18 mouse cellular contexts compared by ENCODE assay signal in the genomic region with DNA sequence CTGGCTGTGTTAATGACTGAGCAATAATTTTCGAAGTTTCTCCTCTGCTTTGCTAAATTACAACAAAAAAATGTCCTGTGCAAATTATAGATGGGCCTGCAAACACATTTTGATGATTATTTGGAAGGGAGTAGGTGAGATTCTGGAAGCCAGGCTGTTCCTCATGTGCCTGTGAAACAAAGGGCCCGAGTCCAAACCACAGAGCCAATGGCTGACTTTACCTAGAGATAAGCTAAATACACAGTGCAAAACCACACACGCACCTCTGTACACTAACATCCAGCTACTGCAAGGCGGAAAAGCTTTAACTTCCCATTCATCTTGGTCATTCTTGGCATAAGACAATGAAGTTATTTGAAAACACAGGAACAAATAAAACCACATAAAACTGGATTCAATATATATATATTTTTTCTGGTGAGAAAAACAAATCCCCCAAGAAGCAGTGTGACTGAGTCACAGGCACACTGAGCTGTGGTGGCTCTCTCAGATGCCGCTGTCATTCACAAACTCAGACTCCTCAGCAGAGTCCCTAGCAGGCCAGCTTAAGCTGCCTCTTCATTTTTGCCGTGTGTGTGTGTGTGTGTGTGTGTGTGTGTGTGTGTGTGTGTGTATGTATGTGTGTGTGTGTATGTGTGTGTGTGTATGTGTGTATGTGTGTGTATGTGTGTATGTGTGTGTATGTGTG.
DNase-seq lines count a peak whose midpoint lies in the region; ATAC-seq lines count a peak whose summit lies in the region.
"Had no signal": no experiment of that assay in that cellular context is flagged by ENCODE, and none has a peak within 500 bp of the region (broad histone marks: within the 10 kb centered on the region; RNA-seq: fewer than 3 reads in every experiment).

No protein-coding gene starts in this region.

- 51% methylated on average over 6 of the region's 6 CpGs for WGBS in liver, embryonic 13.5 days (ENCODE audit: insufficient replicate concordance)
- 76% methylated on average over 6 of the region's 6 CpGs for WGBS in kidney, embryonic 16.5 days

- DNase-seq in 416B (ENCODE audit: low read depth) = peak; percentile 95
- DNase-seq in brain, adult 2 months (ENCODE audit: low read depth, low spot score) = peak; percentile 13
- no peak for DNase-seq in liver, embryonic 13.5 days
- peak; percentile 42 for DNase-seq in lung, postnatal 36 days
- no peak for DNase-seq in frontal cortex, postnatal 36 days (ENCODE audit: low spot score in 2 of 2)
- DNase-seq in right cerebral cortex, adult 2 months (ENCODE audit: low spot score in 2 of 2) = no peak
- no peak for DNase-seq in adrenal gland, adult (ENCODE audit: inconsistent age in 2 of 2, low spot score in 1 of 2)
- DNase-seq: cerebellum, adult 18-20 months; embryo, embryonic 11 days; layer of hippocampus, adult 9-11 months; right cerebral cortex, adult 18-20 months; thymus, postnatal 25 days had no signal

- H3K9ac ChIP-seq in liver, embryonic 13.5 days = no peak overlapping the region
- H3K9ac ChIP-seq in kidney, embryonic 16.5 days (replicated peaks; ENCODE audit: low read length) = no peak overlapping the region
- H3K9ac ChIP-seq: kidney, embryonic 15.5 days had no signal

- no peaks in the 10 kb centered on the region; the same call in 1 of the 2 replicates for H3K9me3 ChIP-seq in liver, embryonic 13.5 days (replicated peaks)
- H3K9me3 ChIP-seq in kidney, embryonic 16.5 days (ENCODE audit: low read length) = no peaks in the 10 kb centered on the region; the same call in 1 of the 2 replicates
- H3K9me3 ChIP-seq: kidney, embryonic 15.5 days; megakaryocyte, embryonic 14.5 days had no signal

- H3K4me3 ChIP-seq in liver, embryonic 13.5 days (replicated peaks) = no peak overlapping the region
- no peak overlapping the region for H3K4me3 ChIP-seq in kidney, embryonic 16.5 days (ENCODE audit: low read length)
- H3K4me3 ChIP-seq: erythroblast, embryonic 14.5 days; kidney, embryonic 15.5 days; megakaryocyte, embryonic 14.5 days had no signal

- H3K27me3 ChIP-seq in liver, embryonic 13.5 days = no peaks in the 10 kb centered on the region
- H3K27me3 ChIP-seq in kidney, embryonic 16.5 days (ENCODE audit: insufficient read depth, low read length) = no peaks in the 10 kb centered on the region
- H3K27me3 ChIP-seq: CH12.LX; kidney, embryonic 15.5 days; megakaryocyte, embryonic 14.5 days had no signal

- 0 out of 2 replicates have a peak, but pooled peaks have one; percentile 41 for ATAC-seq in liver, embryonic 13.5 days (ENCODE audit: low read depth)
- no peak for ATAC-seq in kidney, embryonic 16.5 days (ENCODE audit: low FRiP score, low TSS enrichment)
- ATAC-seq: hindbrain, postnatal 0 days had no signal

- no peak overlapping the region for H3K4me2 ChIP-seq in liver, embryonic 13.5 days
- H3K4me2 ChIP-seq in kidney, embryonic 16.5 days (replicated peaks; ENCODE audit: low read depth, low read length) = no peak overlapping the region
- H3K4me2 ChIP-seq: kidney, embryonic 15.5 days had no signal

- H3K27ac ChIP-seq in liver, embryonic 13.5 days = no peak overlapping the region
- H3K27ac ChIP-seq in kidney, embryonic 16.5 days (ENCODE audit: low read length) = no peak overlapping the region
- H3K27ac ChIP-seq: hindbrain, postnatal 0 days; kidney, embryonic 15.5 days had no signal

- H3K36me3 ChIP-seq in liver, embryonic 13.5 days = no peaks in the 10 kb centered on the region
- no peaks in the 10 kb centered on the region for H3K36me3 ChIP-seq in kidney, embryonic 16.5 days (ENCODE audit: insufficient read depth, low read length)
- H3K36me3 ChIP-seq: kidney, embryonic 15.5 days had no signal

- no peaks in the 10 kb centered on the region for H3K4me1 ChIP-seq in liver, embryonic 13.5 days (replicated peaks)
- H3K4me1 ChIP-seq in kidney, embryonic 16.5 days (ENCODE audit: insufficient read depth, low read length) = no peaks in the 10 kb centered on the region
- H3K4me1 ChIP-seq: kidney, embryonic 15.5 days had no signal

Comparison
In these comparisons a context has a peak if more than half of its experiments do, and no peak if none do; other contexts are left out.
1. DNase-seq: peak in 416B (single experiment), brain, adult 2 months (single experiment) and lung, postnatal 36 days (single experiment); none in liver, embryonic 13.5 days (single experiment), frontal cortex, postnatal 36 days (0 of 2), right cerebral cortex, adult 2 months (0 of 2) and adrenal gland, adult (0 of 2).